Mouse (Mus musculus) erythroblast, embryonic 14.5 days (primary cell): ENCODE measurements around the gene Vmn2r90.

Experiments used
- GATA1 ChIP-seq: IDR thresholded peaks from 2 replicates; pipeline ENCODE4 v1.6.1; 2012; ENCODE audit warnings: low read length, inconsistent platforms, mixed read lengths
- TAL1 ChIP-seq: IDR thresholded peaks from 3 replicates; pipeline ENCODE4 v1.6.1; 2012; ENCODE audit warnings: low read length, inconsistent platforms, mixed read lengths

DNA sequence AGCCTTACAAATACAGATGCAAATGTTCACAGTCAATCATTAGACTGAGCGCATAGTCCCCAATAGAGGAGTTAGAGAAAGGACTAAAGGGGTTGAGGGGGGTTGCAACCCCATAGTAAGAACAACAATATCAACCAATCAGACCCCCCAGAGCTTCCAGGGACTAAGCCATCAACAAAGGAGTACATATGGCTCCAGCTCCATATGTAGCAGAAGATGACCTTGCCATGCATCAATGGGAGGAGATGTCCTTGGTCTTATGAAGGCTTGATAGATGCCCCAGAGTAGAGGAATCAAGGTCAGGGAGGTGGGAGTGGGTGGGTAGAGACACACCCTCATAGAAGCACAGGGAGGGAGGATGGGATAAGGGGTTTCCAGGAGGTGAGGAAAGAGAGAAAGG, 35.1 kb downstream of the Vmn2r90 start:
- TF ChIP-seq TAL1 (no peak), GATA1 (no peak)
